Mouse (Mus musculus) heart, postnatal 0 days (tissue): ENCODE results near the gene Baiap3. TPM values are rescaled to one million over a fixed set of nuclear protein-coding genes. Genes with fewer than 3 reads are reported as not detected.

ENCODE experiments used
- ATAC-seq: fragments of 200-750 bp; cut with Nextera tagmentation; 2 replicates; pipeline ENCODE4 v1.8.0; 2017; ENCODE audit warnings: low read depth, moderate number of reproducible peaks, moderate library complexity; ENCODE audit not compliant: insufficient read depth
- DNase-seq: peaks from one replicate; pipeline ENCODE4 v3.0.0-alpha.2; 2016; ENCODE audit warnings: low spot score
- H3K27ac ChIP-seq: fragments of 300-500 bp; sonication (generic); 2 replicates; pipeline ENCODE4 v1.5.1; 2014; ENCODE audit warnings: low read depth, mild to moderate bottlenecking
- H3K27me3 ChIP-seq: fragments of 300-500 bp; sonication (generic); 2 replicates; pipeline ENCODE4 v1.6.1; 2014; ENCODE audit warnings: low read length, mixed read lengths; ENCODE audit not compliant: control insufficient read depth, insufficient read depth
- H3K36me3 ChIP-seq: fragments of 300-500 bp; sonication (generic); replicated peaks from 2 replicates; pipeline ENCODE4 v1.6.1; 2014; ENCODE audit warnings: low read length, mixed read lengths; ENCODE audit not compliant: control insufficient read depth, insufficient read depth
- H3K4me1 ChIP-seq: fragments of 300-500 bp; sonication (generic); 2 replicates; pipeline ENCODE4 v1.6.1; 2014; ENCODE audit warnings: antibody characterized with exemption; ENCODE audit not compliant: control insufficient read depth, insufficient read depth
- H3K4me2 ChIP-seq: fragments of 300-500 bp; sonication (generic); 2 replicates; pipeline ENCODE4 v1.6.1; 2014; ENCODE audit warnings: low read depth, mild to moderate bottlenecking, low read length, moderate library complexity
- H3K4me3 ChIP-seq: fragments of 300-500 bp; sonication (generic); 2 replicates; pipeline ENCODE4 v1.5.1; 2014; ENCODE audit warnings: low read depth, low read length
- H3K9ac ChIP-seq: fragments of 300-500 bp; sonication (generic); replicated peaks from 2 replicates; pipeline ENCODE4 v1.6.1; 2014; ENCODE audit warnings: low read depth, low read length, mixed read lengths
- H3K9me3 ChIP-seq: fragments of 300-500 bp; sonication (generic); replicated peaks from 2 replicates; pipeline ENCODE4 v1.6.1; 2016; ENCODE audit warnings: low read length; ENCODE audit not compliant: control insufficient read depth
- CTCF ChIP-seq: IDR thresholded peaks from 2 replicates; pipeline ENCODE4 v1.5.1; 2016; ENCODE audit warnings: antibody characterized with exemption, control low read depth, low read depth
- EP300 ChIP-seq: IDR thresholded peaks from 2 replicates; pipeline ENCODE4 v1.6.1; 2016; ENCODE audit warnings: antibody characterized with exemption, low read depth
- WGBS: fragments of 180-500 bp; shearing (Covaris S2); extraction: QIAGEN DNeasy Blood & Tissue Kit; methylation state at CpG from one replicate; pipeline ENCODE4 v1.1.7; 2014; 5-methylcytosine and 5-hydroxymethylcytosine counted together
- polyA plus RNA-seq: library from polyadenylated mRNA; unstranded; fragments of >200 nt; fragmentation: Nextera tagmentation; extraction: Ambion mirVana; gene quantifications from 2 replicates; pipeline ENCODE4 v1.2.1, GENCODE M21; 2015
- total RNA-seq: library from RNA; depleted of rRNA; stranded (reverse); fragments of >200 nt; gene quantifications from 2 replicates; pipeline ENCODE4 v1.2.3, GENCODE M21; 2014; ENCODE audit warnings: low replicate concordance

Gene Baiap3
- total and polyA plus RNA-seq, 2 experiments from 2014 or later, result 0.22 TPM; not detected in 1

- TF ChIP-seq CTCF, result no peak
- TF ChIP-seq EP300, result peak; percentile 77
These were observed 17.0 kb upstream of the Baiap3 start for GRCm38 (mm10) chr17:25272951-25273705.

DNA sequence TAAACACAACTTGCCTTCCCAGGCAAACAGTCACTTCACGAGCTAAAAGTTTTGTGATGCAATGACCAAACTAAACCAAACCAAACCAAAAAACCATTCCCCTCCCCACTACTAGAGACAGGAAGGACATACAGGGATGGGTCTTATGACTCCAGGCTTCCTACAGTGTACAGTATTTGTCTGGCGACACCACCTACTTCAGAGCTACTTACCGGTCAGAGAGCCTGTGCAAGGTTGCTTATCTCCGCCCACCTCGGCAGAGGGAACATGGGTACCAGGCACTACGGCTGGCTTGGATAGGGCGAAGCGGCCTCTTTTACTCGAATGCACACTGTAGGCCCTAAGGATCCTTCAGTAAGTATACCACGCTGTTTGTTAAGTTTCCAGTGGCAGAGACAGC, 16.2 kb upstream of the Baiap3 start:
- TF ChIP-seq EP300, result no peak
- TF ChIP-seq CTCF, result no peak
- no peak for ATAC-seq
- Histone ChIP-seq H3K9ac (peak overlapping the region; percentile 98), H3K27ac (peak overlapping the region; percentile 99), H3K9me3 (no peaks in the 10 kb centered on the region), H3K4me1 (peaks cover 22% of the 10 kb centered on the region), H3K4me3 (peak overlapping the region; percentile 96), H3K4me2 (peak overlapping the region; percentile 88), H3K27me3 (no peaks in the 10 kb centered on the region), H3K36me3 (peaks cover 23% of the 10 kb centered on the region)
- under 1% methylated on average over 10 of the region's 10 CpGs for WGBS
- DNase-seq, result peak; percentile 18

More at GRCm38 (mm10) chr17:25272951-25273705, 17.0 kb upstream of the Baiap3 start:
- ATAC-seq (peak; percentile 88), DNase-seq (peak; percentile 88)
- peak overlapping the region; percentile 99 for H3K27ac ChIP-seq
- peaks cover 22% of the 10 kb centered on the region for H3K4me1 ChIP-seq
- H3K36me3 ChIP-seq, result peaks cover 15% of the 10 kb centered on the region
- H3K9ac ChIP-seq, result peak overlapping the region; percentile 98
- H3K27me3 ChIP-seq, result no peaks in the 10 kb centered on the region
- H3K4me2 ChIP-seq, result peak overlapping the region; percentile 88
- under 1% methylated on average over 91 of the region's 92 CpGs for WGBS
- no peaks in the 10 kb centered on the region for H3K9me3 ChIP-seq
- peak overlapping the region; percentile 96 for H3K4me3 ChIP-seq

DNA sequence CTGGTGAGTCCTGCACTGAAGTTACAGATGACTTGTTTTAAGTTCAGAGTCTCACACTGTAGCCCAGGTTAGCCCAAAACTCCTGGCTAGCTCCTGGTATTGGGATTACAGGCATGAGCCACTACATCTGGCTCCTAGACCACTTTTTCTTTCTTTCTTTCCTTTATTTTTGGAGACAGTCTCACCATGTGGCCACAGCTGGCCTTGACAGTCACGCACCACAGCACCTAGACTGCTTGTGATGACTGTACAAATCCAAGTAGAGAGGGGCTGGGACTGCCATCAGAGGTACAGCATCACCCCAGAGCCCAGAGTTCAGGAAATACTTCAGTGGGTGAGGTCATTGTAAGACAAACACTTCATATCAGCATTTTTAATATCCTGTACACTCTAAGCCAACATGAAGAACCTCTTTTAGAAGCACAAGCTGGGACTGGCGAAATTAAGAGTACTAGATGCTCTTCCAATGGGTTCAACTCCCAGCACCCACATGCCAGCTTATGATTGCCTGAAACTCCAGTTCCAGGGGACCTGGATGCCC, 14.7 kb upstream of the Baiap3 start:
- DNase-seq (peak; percentile 16), ATAC-seq (no peak)
- TF ChIP-seq EP300, result no peak
- 58% methylated on average over 2 of the region's 2 CpGs for WGBS
- Histone ChIP-seq H3K36me3 (peaks cover 37% of the 10 kb centered on the region), H3K4me2 (peak overlapping the region; percentile 88; the same call in 1 of the 2 replicates), H3K9me3 (no peaks in the 10 kb centered on the region), H3K9ac (no peak overlapping the region), H3K4me3 (0 out of 2 replicates have a peak overlapping the region, but pooled peaks have one; percentile 96), H3K27me3 (no peaks in the 10 kb centered on the region), H3K27ac (no peak overlapping the region), H3K4me1 (peaks cover 22% of the 10 kb centered on the region)

DNA sequence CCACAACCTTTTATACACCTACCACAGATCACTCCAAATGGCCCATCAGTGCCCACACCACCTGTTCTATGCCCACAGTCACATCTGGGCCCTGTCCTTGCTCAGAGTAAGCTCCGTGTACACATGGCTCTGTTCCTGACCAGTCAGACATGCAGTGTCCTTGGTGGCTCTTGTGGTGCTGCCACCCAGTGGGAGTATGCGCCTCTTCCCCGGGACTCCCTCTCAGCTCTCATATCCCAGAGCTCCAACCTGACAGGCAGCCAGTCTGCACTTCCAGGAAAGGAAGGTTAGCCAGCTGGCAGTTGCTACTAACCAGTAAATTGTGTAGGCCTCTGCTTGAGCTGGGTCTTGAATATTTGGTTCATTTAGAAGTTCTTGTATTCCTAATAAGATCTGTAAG, 8.3 kb upstream of the Baiap3 start:
- peaks cover 75% of the 10 kb centered on the region for H3K36me3 ChIP-seq
- no peak overlapping the region for H3K9ac ChIP-seq
- WGBS, result 45% methylated on average over 3 of the region's 3 CpGs
- DNase-seq (peak; percentile 32), ATAC-seq (peak; percentile 60; the same call in 1 of the 2 replicates)
- H3K4me2 ChIP-seq, result no peak overlapping the region
- no peaks in the 10 kb centered on the region for H3K27me3 ChIP-seq
- H3K4me1 ChIP-seq, result no peaks in the 10 kb centered on the region
- H3K4me3 ChIP-seq, result no peak overlapping the region
- TF ChIP-seq CTCF (peak; percentile 47), EP300 (no peak)
- no peak overlapping the region for H3K27ac ChIP-seq
- H3K9me3 ChIP-seq, result no peaks in the 10 kb centered on the region

DNA sequence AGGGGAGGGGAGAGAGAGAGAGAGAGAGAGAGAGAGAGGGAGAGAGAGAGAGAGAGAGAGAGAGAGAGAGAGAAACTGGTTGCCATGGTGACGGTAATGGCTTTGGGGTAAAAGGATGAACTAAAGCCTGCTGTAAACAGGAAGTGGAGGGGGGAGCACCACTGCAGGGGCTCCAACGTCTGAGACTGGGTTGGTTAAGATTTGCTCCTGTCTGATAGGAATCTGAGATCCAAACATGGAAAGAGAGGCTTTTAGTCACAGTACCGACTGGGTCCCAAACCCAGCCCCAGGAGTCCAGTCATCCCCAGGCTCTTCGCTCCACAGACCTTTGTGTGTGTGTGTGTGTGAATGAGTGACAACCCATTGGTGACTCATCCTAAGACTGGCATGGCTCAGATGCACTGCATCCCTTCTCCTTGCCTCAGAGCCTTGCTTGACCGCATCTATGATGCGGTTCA, 1.7 kb upstream of the Baiap3 start:
- Histone ChIP-seq H3K4me2 (no peak overlapping the region), H3K9me3 (no peaks in the 10 kb centered on the region), H3K27ac (peak overlapping the region; percentile 7; the same call in 1 of the 2 replicates), H3K4me1 (peaks cover 5% of the 10 kb centered on the region; the same call in 1 of the 2 replicates), H3K4me3 (no peak overlapping the region), H3K9ac (no peak overlapping the region), H3K27me3 (peaks cover 25% of the 10 kb centered on the region), H3K36me3 (peaks cover 18% of the 10 kb centered on the region)
- DNase-seq (no peak), ATAC-seq (no peak)
- TF ChIP-seq CTCF, result no peak
- no peak for TF ChIP-seq EP300
- WGBS, result 52% methylated on average over 6 of the region's 6 CpGs
